Mouse (Mus musculus) thymus, postnatal 4 days (tissue): ENCODE results near the gene Nol6.
A peak's percentile ranks its signal among the peaks of the same experiment; 100 is the strongest.
"Not testable (repeated sequence)": the region's sequence is repeated elsewhere in the genome, so short reads cannot be mapped to it uniquely, and the experiment has no call there.

Experiments
- DNase-seq: peaks from one replicate; pipeline ENCODE4 v3.0.0; 2021

Nol6 gene

DNA sequence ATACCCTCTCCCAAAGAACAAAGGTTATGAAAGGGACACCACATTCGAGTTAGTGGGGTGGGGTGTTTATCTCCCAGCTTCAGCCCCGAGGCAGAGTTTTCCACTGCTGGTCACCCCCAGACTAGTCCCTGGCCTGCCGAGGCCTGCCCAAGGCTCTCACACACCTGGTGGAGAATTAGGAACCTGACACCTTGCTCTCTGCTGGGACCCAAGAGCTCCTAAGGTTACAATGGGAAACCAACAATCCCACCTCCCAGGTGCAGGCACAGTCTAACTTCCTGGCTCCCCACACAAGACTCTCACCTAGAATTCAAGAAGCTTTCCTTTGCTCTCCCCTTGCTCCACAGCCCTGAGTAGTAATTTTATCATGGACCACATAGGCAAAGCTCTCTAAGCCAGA is 7.4 kb downstream of the Nol6 start:
- no peak for DNase-seq

DNA sequence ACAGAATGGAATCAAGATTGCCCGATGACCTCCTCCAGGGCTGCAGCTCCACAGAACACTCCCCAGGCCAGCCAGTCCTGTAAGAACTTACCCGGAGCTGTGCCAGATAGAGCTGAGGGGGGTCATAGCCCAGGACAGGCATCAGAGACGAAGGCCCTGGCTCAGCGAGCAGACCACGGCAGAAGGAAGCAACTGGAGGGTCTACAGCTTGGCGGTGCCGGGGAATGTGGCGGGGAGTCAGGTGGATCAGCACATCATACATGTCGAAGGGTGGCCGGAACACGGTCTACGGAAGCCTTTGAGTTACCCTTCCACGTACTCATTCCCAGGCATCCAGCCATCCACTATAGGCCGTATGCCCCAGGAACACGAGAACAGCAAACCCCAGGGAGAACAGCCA is 8.5 kb downstream of the Nol6 start:
- no peak for DNase-seq

DNA sequence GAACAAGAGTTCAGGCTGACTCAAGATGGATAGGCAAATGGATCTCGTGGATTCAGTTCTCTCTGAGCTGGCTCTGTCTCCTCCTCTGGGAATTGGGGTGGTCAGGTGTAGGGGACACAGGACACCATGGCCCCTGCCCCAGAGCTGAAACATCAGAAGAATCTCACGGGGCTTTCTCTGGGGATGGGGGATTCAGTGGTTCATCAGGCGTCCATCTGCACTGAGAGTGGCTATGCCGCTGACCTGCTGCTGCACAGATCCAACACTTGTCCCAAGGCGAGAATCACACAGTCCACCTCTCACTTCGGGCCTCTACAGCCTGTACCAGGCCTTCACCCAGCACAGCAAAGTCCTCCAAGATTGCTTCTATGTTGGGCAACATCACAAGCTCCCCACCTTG is 9.2 kb downstream of the Nol6 start:
- DNase-seq = no peak

DNA sequence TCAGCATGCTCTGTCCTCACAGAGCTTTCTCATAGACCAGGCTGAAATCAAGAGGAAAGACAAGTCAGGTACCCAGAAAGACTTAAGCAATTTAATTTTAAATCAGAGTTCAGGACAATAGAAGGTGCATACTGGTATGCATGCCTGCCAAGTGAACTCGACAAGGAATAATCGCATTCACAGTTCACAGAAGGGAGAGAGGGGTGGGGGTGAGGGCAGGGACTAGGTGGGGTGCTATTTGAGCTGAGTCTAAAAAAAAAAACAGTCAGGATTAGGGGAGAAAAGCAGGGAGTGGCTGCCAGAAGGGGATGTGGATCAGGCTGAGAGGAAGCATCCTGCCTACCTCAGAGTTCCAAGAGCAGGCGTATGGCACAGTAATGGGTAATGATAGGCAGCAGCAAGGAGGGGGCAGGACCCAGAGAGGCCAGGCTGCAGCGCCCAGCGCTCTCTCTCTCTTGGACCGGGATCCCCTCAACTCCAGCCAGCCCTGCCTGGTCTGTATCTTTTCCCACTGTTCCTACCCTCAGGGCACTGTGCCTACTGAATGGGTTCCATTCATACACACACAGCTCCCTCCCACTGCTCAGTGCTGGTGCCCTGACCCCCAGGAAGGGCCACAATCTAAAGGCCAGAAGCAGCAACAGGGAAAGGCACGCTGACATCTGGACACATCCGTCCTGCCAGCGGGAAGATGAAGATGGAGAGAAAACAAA is 9.7 kb downstream of the Nol6 start:
- no peak for DNase-seq

DNA sequence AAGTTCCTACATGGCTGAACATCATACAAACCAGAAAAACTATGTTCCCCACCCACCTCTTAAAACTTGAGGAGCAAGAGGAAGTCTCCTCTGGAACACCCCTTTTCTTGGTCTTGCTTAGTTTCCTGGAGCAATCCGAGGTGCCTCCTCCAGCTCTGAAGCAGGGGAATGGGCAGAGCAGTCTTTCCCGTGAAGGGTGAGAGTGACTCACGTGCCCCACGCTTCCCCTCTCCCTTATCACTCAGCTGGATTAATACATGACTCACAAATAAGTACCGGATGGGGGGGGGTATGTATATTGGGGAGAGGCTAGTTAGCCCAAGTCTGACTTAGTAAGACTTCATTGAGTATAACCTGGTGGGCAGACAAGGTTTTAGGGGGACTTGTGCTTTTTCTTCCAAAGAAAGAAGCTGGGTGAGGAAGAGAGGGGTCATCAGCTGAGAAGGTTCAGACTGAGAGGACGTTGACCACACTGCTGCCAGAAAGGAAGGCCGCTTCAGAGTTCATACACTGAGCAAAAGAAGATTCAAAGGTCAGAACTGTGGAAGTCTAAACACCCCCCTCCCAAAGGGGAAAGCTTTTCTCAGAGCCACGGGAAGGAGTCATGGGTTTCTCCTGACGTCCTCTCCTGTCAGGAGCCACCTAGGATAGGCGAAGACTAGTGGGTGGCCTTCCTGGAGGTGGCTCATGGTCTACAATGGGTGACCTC is 15.4 kb downstream of the Nol6 start:
- no peak for DNase-seq

DNA sequence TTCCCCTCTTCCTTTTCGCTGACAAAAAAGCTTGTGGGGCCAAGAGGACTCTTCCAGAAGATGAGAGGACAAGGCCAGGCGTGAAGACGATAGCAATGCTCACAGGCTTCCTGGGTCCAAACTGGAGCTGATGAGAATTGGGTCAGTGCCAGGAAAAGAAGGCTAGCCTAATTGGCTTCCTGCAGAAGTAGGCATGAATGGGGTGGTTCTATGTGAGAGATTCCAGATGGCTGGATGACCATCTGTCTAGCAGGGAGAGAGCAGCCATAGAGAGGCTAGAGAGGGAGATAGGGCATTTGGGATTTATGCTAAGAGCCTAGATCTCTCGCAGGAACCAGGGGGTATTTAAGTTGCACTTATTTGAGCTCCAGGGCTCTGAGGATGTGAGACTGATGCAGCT is 16.8 kb downstream of the Nol6 start:
- DNase-seq = no peak

DNA sequence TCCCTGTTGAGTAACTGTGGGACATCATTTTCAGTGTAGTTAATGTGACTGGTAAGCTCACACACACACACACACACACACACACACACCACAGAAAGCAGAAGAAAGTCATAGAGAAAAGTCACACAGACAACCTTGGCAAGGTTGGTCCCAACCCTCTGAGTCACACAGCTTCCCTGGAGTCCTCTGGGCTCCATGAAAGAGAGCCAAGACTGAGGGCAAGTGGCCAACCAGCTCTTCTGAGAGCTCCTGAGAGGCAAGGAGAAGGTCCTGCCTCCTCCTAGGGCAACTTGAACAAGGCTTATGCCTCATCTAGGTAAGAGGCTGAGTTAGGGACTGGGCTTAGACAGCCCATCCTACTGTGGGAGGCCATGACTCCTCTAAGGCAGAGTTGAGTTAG is 21.4 kb downstream of the Nol6 start:
- DNase-seq = no peak

DNA sequence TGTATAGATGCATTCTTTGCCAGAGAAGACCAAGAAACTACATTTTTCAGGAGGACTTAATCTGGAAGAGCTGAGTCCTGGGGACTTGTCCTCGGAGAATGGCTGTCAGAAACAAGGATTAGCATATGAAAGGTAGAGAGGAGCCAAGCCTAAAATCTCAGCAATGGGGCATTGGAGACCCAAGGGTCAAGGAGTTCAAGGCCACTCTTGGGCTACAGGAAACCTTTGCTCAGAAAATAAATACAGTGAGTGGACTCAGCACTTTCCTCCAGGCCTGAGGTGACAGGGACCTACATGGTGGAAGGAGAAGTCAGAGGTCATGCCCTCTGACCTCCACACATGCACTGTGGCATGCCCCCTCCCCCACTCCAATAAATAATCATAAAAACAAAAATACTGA is 23.3 kb downstream of the Nol6 start:
- no peak for DNase-seq

DNA sequence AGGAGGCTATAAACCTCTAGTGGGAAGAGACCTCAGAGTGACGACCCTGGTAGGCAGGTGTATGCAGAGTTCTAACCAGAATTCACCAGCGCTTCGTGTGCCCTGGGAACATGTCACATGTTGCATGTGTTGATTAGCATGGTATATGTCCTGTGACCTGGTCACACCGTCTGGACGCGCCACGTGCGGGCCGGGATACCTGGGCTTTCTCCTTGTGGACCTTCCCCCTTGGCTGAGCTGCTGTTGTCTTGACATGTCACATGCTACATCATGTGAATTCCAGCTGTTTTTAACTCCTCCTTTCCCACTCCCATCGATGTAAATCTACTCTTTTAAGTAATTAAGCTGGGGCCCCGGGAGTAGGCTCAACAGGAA is 25.7 kb downstream of the Nol6 start:
- DNase-seq = no peak

DNA sequence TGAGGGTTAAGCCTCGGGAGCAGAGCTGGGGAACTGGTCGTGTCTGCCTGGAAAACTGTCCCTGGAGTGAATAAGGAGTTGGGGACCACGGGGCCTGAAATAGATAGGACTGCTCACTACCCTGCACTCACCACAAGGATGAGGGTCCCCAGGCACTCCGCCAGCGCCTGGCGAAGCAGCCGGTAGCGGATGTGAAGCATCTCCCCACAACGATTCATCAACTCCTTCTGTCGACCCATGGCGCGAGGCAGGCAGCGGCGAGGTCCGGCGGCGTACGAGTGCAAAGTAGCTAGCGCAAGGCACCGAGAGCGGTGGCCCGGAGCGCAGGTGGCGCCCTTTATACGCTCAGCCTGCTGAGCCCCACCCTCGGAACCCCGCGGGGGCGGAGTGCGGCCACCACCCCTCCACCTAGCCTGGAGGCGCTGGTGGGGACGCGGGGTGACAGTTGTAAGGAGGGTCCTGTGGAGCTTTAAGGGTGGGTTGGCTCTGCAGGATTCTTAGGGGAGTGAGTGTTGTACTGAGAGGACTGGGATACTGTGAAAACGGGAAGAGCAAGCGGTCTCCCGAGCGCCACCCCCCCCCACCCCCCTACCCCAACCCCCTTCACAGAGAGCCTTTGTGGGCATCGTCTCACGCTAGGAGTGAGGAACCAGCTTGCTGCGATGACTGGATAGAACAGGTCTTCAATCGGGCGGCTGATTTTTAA is 26.2 kb downstream of the Nol6 start, which contains the start of gene Aqp3:
Gene Aqp3 (minus strand): TSS at position 313 of the 706 bp plus-strand sequence.
- peak; percentile 77 for DNase-seq

DNA sequence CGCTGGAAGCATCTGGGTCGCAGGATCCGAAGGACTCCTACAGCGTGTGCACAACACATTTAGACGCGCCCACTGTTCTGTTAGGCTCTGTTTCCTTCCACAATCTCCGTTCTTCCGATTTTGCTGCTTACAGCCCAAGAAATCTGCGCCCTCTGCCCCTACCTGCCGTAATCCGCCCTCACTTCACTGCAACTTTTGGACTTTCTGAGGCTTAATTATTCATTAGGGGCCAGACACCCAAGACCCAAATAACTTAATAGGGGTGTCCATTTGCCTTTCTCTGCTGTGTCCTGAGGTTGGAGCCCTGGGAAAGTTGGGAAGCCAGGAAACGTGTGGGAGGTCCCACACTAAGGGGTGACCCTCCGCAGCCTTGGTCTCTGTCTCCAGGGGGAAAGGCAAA is 26.9 kb downstream of the Nol6 start:
- peak; percentile 15 for DNase-seq

DNA sequence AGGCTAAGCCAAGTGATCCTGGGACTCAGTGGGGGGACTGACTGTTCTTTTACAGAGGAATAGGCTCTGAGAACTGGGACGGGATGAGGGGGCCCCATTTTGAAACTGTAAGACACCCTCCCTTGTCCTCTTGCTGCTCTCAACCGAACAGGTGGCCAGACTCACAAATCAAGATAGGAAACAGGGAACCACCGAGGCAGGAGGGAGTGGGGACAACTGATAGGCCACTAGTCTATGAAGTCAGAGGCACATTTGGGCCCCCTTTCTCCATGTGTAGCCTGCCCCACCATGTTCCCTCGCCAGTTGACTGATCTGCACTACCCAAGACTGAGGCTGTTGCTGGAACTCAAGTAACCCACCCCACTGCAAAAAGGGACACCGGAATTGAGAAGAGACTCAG is 27.5 kb downstream of the Nol6 start:
- DNase-seq = no peak

DNA sequence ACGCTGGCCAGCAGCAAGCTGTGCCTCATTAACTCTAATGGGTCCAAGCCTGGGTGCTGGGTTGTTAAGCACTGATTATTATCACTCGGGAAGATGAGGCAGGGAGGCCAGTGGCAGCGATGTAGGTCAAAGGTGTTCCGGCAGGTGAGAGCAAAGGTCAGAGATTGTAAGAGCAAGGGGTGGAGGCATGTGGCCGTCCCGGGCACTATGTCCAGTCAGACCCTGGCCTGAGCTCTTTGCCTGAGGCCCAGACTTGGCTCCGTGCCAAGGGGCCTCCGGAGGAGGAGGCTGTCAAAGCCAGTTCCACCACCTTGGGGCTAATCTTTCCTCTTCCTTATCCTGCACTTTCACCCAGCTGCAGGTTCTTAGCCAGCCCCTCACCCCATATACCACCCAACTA is 28.1 kb downstream of the Nol6 start:
- DNase-seq = no peak

DNA sequence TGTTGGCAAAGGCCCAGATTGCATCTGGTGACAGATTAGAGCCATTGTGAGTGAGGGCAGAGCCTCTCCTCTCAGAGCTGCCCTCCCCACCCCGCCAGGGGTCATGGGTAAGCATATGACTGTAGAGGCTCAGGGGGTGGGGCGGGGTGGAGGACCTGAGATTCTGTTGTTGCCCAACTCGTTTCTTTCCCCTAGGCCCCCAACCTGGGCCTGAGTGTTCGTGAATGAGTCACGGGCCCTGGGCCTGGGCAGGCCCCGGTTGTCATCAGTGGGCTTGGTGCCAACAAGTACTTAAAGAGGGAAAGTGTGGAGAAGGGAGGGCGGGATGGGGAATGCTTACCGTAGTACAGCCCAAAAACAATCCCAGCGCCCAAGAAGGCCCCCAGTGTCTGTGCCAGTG is 29.9 kb downstream of the Nol6 start:
- DNase-seq = no peak

DNA sequence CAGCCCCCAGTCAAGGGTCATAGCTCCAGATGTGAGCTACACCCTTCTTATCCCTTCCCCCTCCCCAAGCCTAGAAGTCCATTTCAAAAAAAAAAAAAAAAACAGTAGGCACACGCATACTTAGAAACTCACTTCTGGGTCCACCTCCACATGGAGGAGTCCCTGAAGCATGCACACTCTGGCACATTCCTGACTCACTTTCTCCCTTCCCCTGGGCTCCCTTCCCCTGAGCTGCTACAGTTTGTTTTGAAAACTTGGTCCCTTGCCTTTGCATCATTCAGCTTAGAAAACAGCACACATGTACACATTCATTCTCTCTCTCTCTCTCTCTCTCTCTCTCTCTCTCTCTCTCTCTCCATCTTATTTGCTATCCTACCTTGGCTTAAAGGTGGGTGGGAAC is 31.3 kb downstream of the Nol6 start:
- no peak for DNase-seq

DNA sequence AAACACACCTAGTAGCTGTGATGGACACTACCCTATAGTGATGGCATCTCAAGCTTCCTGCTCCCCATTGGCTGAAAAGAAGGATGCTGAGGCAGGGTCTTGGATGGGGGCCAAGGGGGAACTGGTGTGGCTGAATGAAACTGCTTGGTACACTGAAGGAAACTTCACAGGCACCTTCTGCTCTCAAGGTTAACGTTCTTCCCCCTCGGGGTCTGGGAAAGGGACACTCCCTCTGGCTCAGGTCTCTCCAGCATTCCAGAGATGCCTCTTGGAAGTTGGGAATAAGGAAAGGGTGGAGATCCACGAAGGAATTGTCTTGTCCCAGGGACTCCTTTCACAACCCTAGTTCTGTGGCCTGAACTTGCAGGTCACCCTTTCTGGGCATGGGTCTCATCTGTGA is 32.9 kb downstream of the Nol6 start:
- DNase-seq = no peak

DNA sequence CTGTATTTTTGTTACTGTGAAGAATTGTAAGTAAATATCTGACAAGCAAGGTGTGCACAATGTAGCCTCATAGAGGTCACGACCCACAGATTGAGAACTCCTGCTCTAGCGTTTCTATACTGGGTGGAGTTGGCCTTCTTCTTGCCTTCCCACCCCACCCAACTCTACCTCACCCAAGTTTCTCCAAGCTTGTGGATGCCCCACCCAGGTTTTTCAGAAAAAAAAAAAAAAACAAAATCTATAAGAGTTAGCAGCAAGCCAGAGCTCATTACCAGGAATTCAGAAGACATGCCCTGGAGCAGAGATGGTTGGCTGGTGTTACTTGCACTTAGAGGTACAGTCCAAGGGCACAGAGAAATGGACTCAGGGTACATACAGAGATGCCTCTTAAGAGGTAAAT is 34.5 kb downstream of the Nol6 start:
- DNase-seq = no peak

DNA sequence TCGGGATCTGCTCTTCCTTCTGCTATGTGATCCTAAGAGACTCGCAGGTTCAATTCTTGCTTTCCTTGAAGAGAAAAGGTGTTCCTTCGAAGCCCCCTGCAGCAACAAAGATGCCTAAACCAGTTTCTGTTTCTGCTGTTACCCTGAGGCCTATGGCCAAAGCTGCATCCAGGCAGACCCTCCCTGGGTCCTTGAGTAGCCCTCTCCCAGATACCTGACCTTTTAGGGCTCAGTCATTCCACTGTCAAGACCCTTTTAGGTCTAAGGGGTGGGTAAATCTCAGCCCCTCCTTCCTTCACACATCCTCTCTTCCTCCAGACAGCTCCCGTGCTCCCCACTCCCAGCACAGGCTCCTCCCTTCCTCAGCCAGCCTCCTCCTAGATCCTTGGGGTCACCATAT is 35.1 kb downstream of the Nol6 start:
- no peak for DNase-seq

DNA sequence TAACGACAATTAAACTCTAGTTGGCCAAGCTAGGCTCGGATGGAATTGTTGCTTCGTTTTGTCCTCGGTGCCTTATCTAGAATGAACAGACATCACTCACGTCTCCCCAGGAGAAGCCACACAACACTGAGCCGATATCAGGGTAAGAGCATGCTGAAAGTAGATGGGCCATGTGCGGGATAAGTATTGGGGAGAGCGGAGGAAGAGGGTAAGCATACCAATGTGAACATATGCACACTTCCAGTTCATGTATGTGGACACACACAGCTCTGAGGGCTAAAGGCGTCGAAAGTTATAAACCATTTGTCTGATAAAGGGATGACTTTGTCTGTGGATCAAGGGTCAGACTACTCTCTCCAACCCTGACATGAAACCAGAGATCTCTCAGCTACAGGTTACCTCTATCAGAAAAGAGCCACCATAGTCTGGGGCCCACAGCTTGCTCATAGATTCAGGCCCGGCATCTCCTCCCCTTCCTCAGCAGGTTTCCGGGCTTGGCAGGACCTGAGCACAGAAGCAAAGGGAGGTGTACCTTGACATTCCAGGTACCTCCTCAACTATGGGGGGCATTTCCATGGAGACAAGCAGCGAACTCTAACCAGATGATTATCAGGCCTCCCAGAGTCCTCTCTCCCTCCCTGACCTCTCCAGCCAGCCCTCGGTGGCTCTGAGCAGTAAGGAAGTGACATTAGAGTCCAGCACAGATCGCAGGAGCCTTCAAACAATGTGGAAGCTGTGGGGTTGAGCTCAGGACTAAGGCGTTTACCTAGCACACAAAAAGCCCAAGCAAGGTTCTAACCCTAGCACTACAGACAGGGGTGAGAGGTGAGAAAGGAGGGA is 36.6 kb downstream of the Nol6 start:
- no peak for DNase-seq

DNA sequence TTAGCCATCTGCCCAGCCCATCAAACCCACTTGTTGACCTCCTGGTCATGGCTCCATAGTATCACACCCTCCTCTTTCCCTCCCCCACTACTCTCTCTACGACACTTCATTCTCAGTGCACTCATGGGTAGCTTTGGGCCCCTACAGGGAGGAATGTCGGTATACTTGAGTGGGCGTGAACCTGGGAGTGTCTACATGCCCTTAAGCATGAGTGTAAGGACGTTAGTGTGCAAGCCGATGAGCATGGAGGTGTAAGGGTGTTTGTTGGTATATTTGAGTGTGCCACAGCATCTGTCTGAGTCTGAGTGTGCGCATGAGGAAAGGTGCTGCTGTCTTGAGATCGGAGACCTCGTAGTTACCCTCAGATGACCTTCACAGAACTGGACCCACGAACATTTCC is 37.3 kb downstream of the Nol6 start:
- no peak for DNase-seq

DNA sequence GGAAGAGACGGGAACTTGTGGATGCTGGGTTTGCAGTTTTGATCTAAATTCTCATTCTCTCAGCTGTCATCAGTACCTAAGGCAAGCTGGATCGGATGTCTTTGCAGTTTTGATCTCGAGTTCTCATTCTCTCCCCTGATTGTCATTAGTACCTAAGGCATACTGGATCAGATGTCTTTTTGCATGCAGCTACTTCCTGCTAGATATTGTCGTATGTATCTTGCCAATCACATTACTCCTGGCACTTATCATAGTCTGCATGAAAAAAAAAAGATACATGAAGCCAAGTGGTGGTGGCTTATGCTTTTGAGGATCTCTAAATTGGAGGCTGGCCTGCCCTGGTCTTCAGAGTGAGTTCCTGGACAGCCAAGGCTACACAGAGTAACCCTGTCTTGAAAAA is 39.4 kb downstream of the Nol6 start:
- no peak for DNase-seq

DNA sequence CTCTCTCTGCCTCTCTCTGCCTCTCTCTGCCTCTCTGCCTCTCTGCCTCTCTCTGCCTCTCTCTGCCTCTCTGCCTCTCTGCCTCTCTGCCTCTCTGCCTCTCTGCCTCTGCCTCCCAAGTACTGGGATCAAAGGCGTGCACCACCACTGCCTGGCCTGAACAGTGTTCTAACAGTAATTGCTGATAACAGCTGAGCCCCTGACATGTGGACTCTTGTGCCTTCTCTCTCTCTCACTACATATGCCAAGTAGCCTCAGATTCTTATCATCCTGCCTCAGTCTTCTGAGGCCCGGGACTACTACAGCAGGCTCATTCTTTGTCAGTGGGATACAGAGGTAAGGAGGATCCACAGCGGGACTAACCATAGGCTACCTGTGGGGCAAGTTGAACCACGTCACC is 41.5 kb downstream of the Nol6 start:
- not testable (repeated sequence) for DNase-seq

DNA sequence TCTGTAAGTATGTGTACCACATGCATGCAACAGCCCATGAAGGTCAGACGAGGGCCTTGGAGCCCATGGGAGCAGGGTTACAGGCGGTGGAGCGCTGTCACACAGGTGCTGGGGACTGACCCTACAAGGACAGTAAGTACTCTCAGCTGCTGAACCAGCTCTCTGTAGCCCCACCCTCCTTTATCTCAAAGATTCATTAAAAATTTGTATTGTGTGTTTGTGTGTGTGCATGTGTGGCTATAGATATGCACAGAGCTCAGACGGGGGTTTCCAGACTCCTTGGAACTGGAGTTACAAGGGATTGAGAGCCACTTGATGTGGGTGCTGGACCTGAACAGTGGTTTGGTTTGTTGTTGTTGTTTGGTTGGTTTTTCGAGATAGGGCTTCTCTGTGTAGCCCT is 42.5 kb downstream of the Nol6 start:
- DNase-seq = no peak
